In the genomic region with DNA sequence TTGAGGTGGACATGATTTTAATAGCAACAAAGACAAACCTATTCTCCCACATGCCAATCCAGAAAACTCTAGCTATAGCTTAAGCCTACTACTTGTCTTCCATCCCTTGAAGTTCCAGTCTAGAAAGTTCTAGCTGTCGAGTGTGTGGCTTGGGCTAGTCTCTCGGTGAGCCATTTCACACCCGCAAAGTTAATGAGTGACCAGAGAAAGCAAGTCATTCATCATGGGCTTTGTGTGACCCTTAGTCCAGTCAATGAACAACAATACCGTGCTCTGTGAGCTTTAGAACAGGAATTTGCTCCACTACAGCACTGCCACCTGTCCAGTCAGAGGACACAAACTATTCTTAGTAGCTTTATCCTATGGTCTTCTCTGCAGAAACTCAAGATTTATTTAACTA, we compare ENCODE assay signal across 22 mouse cellular contexts. TPM values are rescaled to one million over a fixed set of nuclear protein-coding genes. Genes with fewer than 3 reads are reported as not detected.
DNase-seq lines count a peak whose midpoint lies in the region; ATAC-seq and TF ChIP-seq lines count a peak whose summit lies in the region.
"Had no signal": no experiment of that assay in that cellular context is flagged by ENCODE, and none has a peak within 500 bp of the region (broad histone marks: within the 10 kb centered on the region; RNA-seq: fewer than 3 reads in every experiment).

No protein-coding gene starts in this region.

- no peak overlapping the region for H3K27ac ChIP-seq in liver, embryonic 11.5 days (ENCODE audit: low read depth, low read length)
- H3K27ac ChIP-seq in kidney, postnatal 0 days: peak overlapping the region; percentile 66; the same call in 1 of the 2 replicates
- H3K27ac ChIP-seq in liver, embryonic 15.5 days (replicated peaks): no peak overlapping the region
- H3K27ac ChIP-seq in midbrain, embryonic 13.5 days: no peak overlapping the region
- H3K27ac ChIP-seq: forebrain, embryonic 15.5 days; gastrocnemius, adult 2 months; hindbrain, embryonic 14.5 days; limb, embryonic 10.5 days; neural tube, embryonic 13.5 days had no signal

- ATAC-seq in liver, embryonic 11.5 days (replicated peaks; ENCODE audit: low FRiP score): peak; percentile 39; the same call in 1 of the 2 replicates
- peak; percentile 85; the same call in 1 of the 2 replicates for ATAC-seq in kidney, postnatal 0 days (replicated peaks; ENCODE audit: low FRiP score, low read depth)
- ATAC-seq in liver, embryonic 15.5 days (ENCODE audit: insufficient read depth): peak; percentile 49; the same call in 1 of the 2 replicates
- no peak for ATAC-seq in midbrain, embryonic 13.5 days
- ATAC-seq in erythroid progenitor cell, adult 5-6 weeks (replicated peaks; ENCODE audit: low FRiP score, poor library complexity, severe bottlenecking): no peak
- ATAC-seq: forebrain, embryonic 15.5 days had no signal

- no peaks in the 10 kb centered on the region for H3K36me3 ChIP-seq in liver, embryonic 11.5 days (ENCODE audit: control insufficient read depth, insufficient read depth, low read length)
- no peaks in the 10 kb centered on the region for H3K36me3 ChIP-seq in kidney, postnatal 0 days (ENCODE audit: insufficient read depth, low read length)
- no peaks in the 10 kb centered on the region for H3K36me3 ChIP-seq in liver, embryonic 15.5 days (replicated peaks)
- H3K36me3 ChIP-seq in midbrain, embryonic 13.5 days: no peaks in the 10 kb centered on the region
- H3K36me3 ChIP-seq: forebrain, embryonic 15.5 days; limb, embryonic 10.5 days; neural tube, embryonic 13.5 days had no signal

- DNase-seq in liver, embryonic 11.5 days (ENCODE audit: low spot score): no peak
- DNase-seq in liver: no peak
- DNase-seq in kidney, postnatal 0 days (ENCODE audit: low spot score): peak; percentile 49
- DNase-seq in gastrocnemius, postnatal 4 days (ENCODE audit: low spot score in 2 of 2): no peak
- DNase-seq in frontal cortex, postnatal 14 days (ENCODE audit: low spot score in 2 of 2): no peak
- DNase-seq: adrenal gland, postnatal 10 days; cerebellum, adult 11 months; cerebellum, postnatal 14 days; gastrocnemius, adult 2 months; heart, postnatal 10 days; lung, adult 2 months; lung, postnatal 36 days; thymus, postnatal 4 days had no signal

- no peaks in the 10 kb centered on the region for H3K4me1 ChIP-seq in liver, embryonic 11.5 days (replicated peaks; ENCODE audit: control insufficient read depth, insufficient read depth, low read length)
- H3K4me1 ChIP-seq in kidney, postnatal 0 days (replicated peaks; ENCODE audit: insufficient read depth, low read length): no peaks in the 10 kb centered on the region
- no peaks in the 10 kb centered on the region for H3K4me1 ChIP-seq in liver, embryonic 15.5 days (replicated peaks)
- no peaks in the 10 kb centered on the region for H3K4me1 ChIP-seq in midbrain, embryonic 13.5 days (replicated peaks)
- H3K4me1 ChIP-seq: forebrain, embryonic 15.5 days; limb, embryonic 10.5 days; neural tube, embryonic 13.5 days had no signal

- no peaks in the 10 kb centered on the region for H3K9me3 ChIP-seq in liver, embryonic 11.5 days (ENCODE audit: control insufficient read depth, low read length)
- no peaks in the 10 kb centered on the region for H3K9me3 ChIP-seq in kidney, postnatal 0 days (replicated peaks; ENCODE audit: low read length)
- no peaks in the 10 kb centered on the region for H3K9me3 ChIP-seq in liver, embryonic 15.5 days (replicated peaks)
- no peaks in the 10 kb centered on the region for H3K9me3 ChIP-seq in midbrain, embryonic 13.5 days
- H3K9me3 ChIP-seq: forebrain, embryonic 15.5 days; limb, embryonic 10.5 days; neural tube, embryonic 13.5 days had no signal

- WGBS in liver, embryonic 11.5 days: 66% methylated on average over 4 of the region's 4 CpGs
- WGBS in kidney, postnatal 0 days: 42% methylated on average over 4 of the region's 4 CpGs
- WGBS in liver, embryonic 15.5 days (ENCODE audit: insufficient replicate concordance): 57% methylated on average over 4 of the region's 4 CpGs
- 73% methylated on average over 4 of the region's 4 CpGs for WGBS in midbrain, embryonic 13.5 days

- no peak overlapping the region for H3K4me3 ChIP-seq in liver, embryonic 11.5 days (ENCODE audit: low read depth, low read length)
- no peak overlapping the region for H3K4me3 ChIP-seq in kidney, postnatal 0 days (replicated peaks; ENCODE audit: low read depth, low read length)
- H3K4me3 ChIP-seq in liver, embryonic 15.5 days (replicated peaks): no peak overlapping the region
- H3K4me3 ChIP-seq in midbrain, embryonic 13.5 days (replicated peaks): no peak overlapping the region
- H3K4me3 ChIP-seq: forebrain, embryonic 15.5 days; gastrocnemius, adult 2 months; limb, embryonic 10.5 days; neural tube, embryonic 13.5 days had no signal

- no peak for TF ChIP-seq CTCF in kidney, postnatal 0 days (IDR thresholded peaks at IDR 0.05; ENCODE audit: low read depth)

- no peak overlapping the region for H3K4me2 ChIP-seq in liver, embryonic 11.5 days
- H3K4me2 ChIP-seq in kidney, postnatal 0 days (ENCODE audit: low read length): no peak overlapping the region
- H3K4me2 ChIP-seq in liver, embryonic 15.5 days: no peak overlapping the region
- no peak overlapping the region for H3K4me2 ChIP-seq in midbrain, embryonic 13.5 days (replicated peaks)
- H3K4me2 ChIP-seq: forebrain, embryonic 15.5 days; hindbrain, embryonic 14.5 days; neural tube, embryonic 13.5 days had no signal

- no peaks in the 10 kb centered on the region for H3K27me3 ChIP-seq in liver, embryonic 11.5 days (replicated peaks; ENCODE audit: control insufficient read depth, insufficient read depth, low read length)
- H3K27me3 ChIP-seq in kidney, postnatal 0 days (ENCODE audit: insufficient read depth, low read length): no peaks in the 10 kb centered on the region
- no peaks in the 10 kb centered on the region for H3K27me3 ChIP-seq in liver, embryonic 15.5 days
- no peaks in the 10 kb centered on the region for H3K27me3 ChIP-seq in midbrain, embryonic 13.5 days
- H3K27me3 ChIP-seq: CH12.LX; forebrain, embryonic 15.5 days; neural tube, embryonic 13.5 days had no signal

- no peak overlapping the region for H3K9ac ChIP-seq in liver, embryonic 11.5 days (ENCODE audit: low read depth, low read length)
- H3K9ac ChIP-seq in kidney, postnatal 0 days (ENCODE audit: low read depth, low read length): no peak overlapping the region
- no peak overlapping the region for H3K9ac ChIP-seq in liver, embryonic 15.5 days
- H3K9ac ChIP-seq in midbrain, embryonic 13.5 days (replicated peaks): no peak overlapping the region
- H3K9ac ChIP-seq: forebrain, embryonic 15.5 days; hindbrain, embryonic 14.5 days; neural tube, embryonic 13.5 days had no signal

RNA-seq across cellular contexts. Expression of a gene that starts 16.6 kb away (rescaled TPM):
- 0.04 TPM in 1 of 2 replicates, not detected in the other for polyA plus RNA-seq in liver, embryonic 11.5 days (2014; fragmentation: Nextera tagmentation; extraction: Ambion mirVana)
- polyA plus RNA-seq in kidney, postnatal 0 days (2015; fragmentation: Nextera tagmentation; extraction: Ambion mirVana): 3.5 and 4.6 TPM in 2 replicates
- not detected in 2 replicates for polyA plus RNA-seq in liver, embryonic 15.5 days (2015; fragmentation: Nextera tagmentation; extraction: Ambion mirVana)
- under 1 TPM; 0.31 to 0.32 TPM for total RNA-seq in gastrocnemius, postnatal 4 days (2021)
- polyA plus RNA-seq in midbrain, embryonic 13.5 days (2015; fragmentation: Nextera tagmentation; extraction: Ambion mirVana): 0.07 TPM in 1 of 2 replicates, not detected in the other
- total RNA-seq in erythroid progenitor cell, adult 5-6 weeks (2015; ENCODE audit: low replicate concordance): not detected in 2 replicates
- not detected in 2 replicates for total RNA-seq in erythroid progenitor cell, adult 5-6 weeks (2017; ENCODE audit: low replicate concordance)
- total RNA-seq: monocyte, adult 5-6 weeks had no signal
- polyA plus RNA-seq: neural tube, embryonic 13.5 days had no signal

Comparison
In these comparisons a context has a peak if more than half of its experiments do, and no peak if none do; other contexts are left out.
1. ATAC-seq: peak in liver, embryonic 11.5 days (single experiment), kidney, postnatal 0 days (single experiment) and liver, embryonic 15.5 days (single experiment); none in midbrain, embryonic 13.5 days (single experiment) and erythroid progenitor cell, adult 5-6 weeks (single experiment).